Mouse (Mus musculus) lung, postnatal 0 days (tissue): ENCODE data around the gene Haao.

ENCODE experiments used
- CTCF ChIP-seq: IDR thresholded peaks from 2 replicates; pipeline ENCODE4 v1.5.1; 2016; ENCODE audit warnings: antibody characterized with exemption, mild to moderate bottlenecking
- EP300 ChIP-seq: IDR thresholded peaks from 2 replicates; pipeline ENCODE4 v1.6.1; 2016; ENCODE audit warnings: antibody characterized with exemption, mild to moderate bottlenecking, control low read depth

DNA sequence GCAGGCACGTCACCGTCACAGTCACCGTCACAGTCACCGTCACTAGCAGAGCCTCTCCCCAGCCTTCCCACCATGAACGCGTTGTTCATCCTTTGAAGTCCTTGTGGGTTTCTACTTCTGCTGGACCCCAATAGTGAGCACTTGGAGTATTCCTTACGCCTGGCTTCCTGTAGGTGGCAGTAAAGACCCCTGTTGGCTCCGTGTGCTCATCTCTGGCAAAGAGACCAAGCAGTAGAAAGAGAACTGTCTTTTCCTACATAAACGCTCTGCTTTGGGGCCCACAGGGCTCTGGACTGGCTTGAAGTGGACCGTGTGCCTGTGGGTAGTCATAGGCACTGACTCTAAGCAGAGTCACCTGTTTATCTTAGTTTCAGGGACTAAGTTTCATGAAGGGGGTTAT is 49.0 kb upstream of the Haao start:
- TF ChIP-seq CTCF (peak; percentile 85), EP300 (no peak)
